Mouse (Mus musculus) brain, embryonic 14.5 days (tissue): ENCODE measurements at regions not wholly inside any gene's neighbourhood (a gene's known extent, or its start where the extent isn't known, plus 50 kb on each side); places are given as distances from the start of the nearest gene placed in this dataset.

ENCODE experiments used
- CTCF ChIP-seq: fragments of 200-500 bp; IDR thresholded peaks from 2 replicates; pipeline ENCODE4 v1.5.1; 2012; ENCODE audit warnings: inconsistent platforms, mild to moderate bottlenecking, moderate library complexity, borderline replicate concordance; ENCODE audit not compliant: insufficient read depth, insufficient read length; ENCODE audit errors: extremely low read depth
- POLR2A ChIP-seq: fragments of 200-500 bp; IDR thresholded peaks from 2 replicates; pipeline ENCODE4 v1.6.1; 2012; ENCODE audit warnings: mild to moderate bottlenecking, inconsistent platforms, borderline replicate concordance; ENCODE audit not compliant: poor library complexity, insufficient read depth, insufficient read length, severe bottlenecking; ENCODE audit errors: extremely low read depth

DNA sequence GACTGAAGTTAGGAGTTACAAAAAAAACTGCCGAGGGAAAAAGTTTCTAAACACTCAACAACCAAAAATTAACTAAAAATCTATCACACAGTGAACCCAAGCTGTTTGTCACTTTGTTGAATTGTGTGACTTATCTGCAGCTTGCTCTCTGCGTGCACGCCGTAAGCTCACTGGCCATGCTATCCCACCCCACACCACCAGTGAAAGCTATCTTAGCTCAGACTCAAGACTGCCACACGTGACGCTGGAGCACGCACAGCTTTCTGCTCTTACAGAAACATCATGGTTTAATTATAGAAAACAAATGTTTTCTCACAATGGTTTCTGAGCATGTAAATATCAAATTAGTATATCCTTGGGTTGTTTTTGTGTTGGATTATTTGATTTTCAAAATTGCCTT lies 56.0 kb upstream of the Cyp1b1 start:
- TF ChIP-seq CTCF: no peak
- no peak for TF ChIP-seq POLR2A
